Mouse (Mus musculus): ENCODE measurements around the gene Slc30a3.
A peak's percentile ranks its signal among the peaks of the same experiment; 100 is the strongest.

- TF ChIP-seq CTCF (IDR thresholded peaks at IDR 0.05; ENCODE audit: control insufficient read depth, insufficient read depth, insufficient read length): peak; percentile 7
- TF ChIP-seq MYOG (IDR thresholded peaks at IDR 0.05; ENCODE audit: control insufficient read depth, extremely low read depth, insufficient read length): no peak
- TF ChIP-seq USF1 (IDR thresholded peaks at IDR 0.05; ENCODE audit: low read depth): no peak
- TF ChIP-seq MAX (IDR thresholded peaks at IDR 0.05): no peak
Observed at GRCm38 (mm10) chr5:31082355-31082754, 25.7 kb downstream of the Slc30a3 start.
